Mouse (Mus musculus): Measurements from ENCODE around the gene Scnn1a. TPM values are rescaled to one million over a fixed set of nuclear protein-coding genes. Genes with fewer than 3 reads are reported as not detected.

The Scnn1a gene
- polyA plus RNA-seq, 1 experiment = 0.16 TPM

- H3K36me3 ChIP-seq (ENCODE audit: control insufficient read depth, insufficient read depth) = peaks cover 4% of the 10 kb centered on the region
- no peak overlapping the region for H3K4me3 ChIP-seq (ENCODE audit: insufficient read depth, poor library complexity, severe bottlenecking)
- peaks cover 16% of the 10 kb centered on the region for H3K79me2 ChIP-seq (ENCODE audit: control insufficient read depth, insufficient read depth)
- TF ChIP-seq USF1 (IDR thresholded peaks at IDR 0.05; ENCODE audit: low read depth) = no peak
- TF ChIP-seq MYOG (IDR thresholded peaks at IDR 0.05; ENCODE audit: control insufficient read depth, extremely low read depth, insufficient read length) = no peak
- TF ChIP-seq CTCF (IDR thresholded peaks at IDR 0.05; ENCODE audit: control insufficient read depth, insufficient read depth, insufficient read length) = no peak
- no peak for TF ChIP-seq CEBPB (IDR thresholded peaks at IDR 0.05; ENCODE audit: low read depth)
- TF ChIP-seq MYOD1 (IDR thresholded peaks at IDR 0.05; ENCODE audit: control insufficient read depth, insufficient read length, low read depth) = no peak
- TF ChIP-seq MAX (IDR thresholded peaks at IDR 0.05) = no peak
- TF ChIP-seq FOSL1 (IDR thresholded peaks at IDR 0.05; ENCODE audit: insufficient read depth, low read length, poor library complexity, severe bottlenecking) = no peak
- H3K27me3 ChIP-seq (ENCODE audit: control insufficient read depth, insufficient read depth, insufficient read length) = no peaks in the 10 kb centered on the region
- no peak overlapping the region for H3ac ChIP-seq (ENCODE audit: control insufficient read depth, insufficient read length, low read depth)
- peaks cover 6% of the 10 kb centered on the region for H3K79me3 ChIP-seq (ENCODE audit: low read depth)
These were observed 3.4 kb upstream of the Scnn1a start for GRCm38 (mm10) chr6:125317077-125317476.

GRCm38 (mm10) chr6:125318981-125319918 lies 1.2 kb upstream of the Scnn1a start:
- TF ChIP-seq MYOD1 (IDR thresholded peaks at IDR 0.05; ENCODE audit: control insufficient read depth, insufficient read length, low read depth) (no peak), CTCF (IDR thresholded peaks at IDR 0.05; ENCODE audit: control insufficient read depth, insufficient read depth, insufficient read length) (no peak), MYOG (IDR thresholded peaks at IDR 0.05; ENCODE audit: control insufficient read depth, extremely low read depth, insufficient read length) (no peak), USF1 (IDR thresholded peaks at IDR 0.05; ENCODE audit: low read depth) (no peak), CEBPB (IDR thresholded peaks at IDR 0.05; ENCODE audit: low read depth) (no peak), MAX (IDR thresholded peaks at IDR 0.05) (no peak), FOSL1 (IDR thresholded peaks at IDR 0.05; ENCODE audit: insufficient read depth, low read length, poor library complexity, severe bottlenecking) (no peak)
- H3K79me2 ChIP-seq (ENCODE audit: control insufficient read depth, insufficient read depth) = no peaks in the 10 kb centered on the region
- H3K79me3 ChIP-seq (ENCODE audit: low read depth) = no peaks in the 10 kb centered on the region
- H3K36me3 ChIP-seq (ENCODE audit: control insufficient read depth, insufficient read depth) = no peaks in the 10 kb centered on the region
- no peak overlapping the region for H3ac ChIP-seq (ENCODE audit: control insufficient read depth, insufficient read length, low read depth)
- H3K4me3 ChIP-seq (ENCODE audit: insufficient read depth, poor library complexity, severe bottlenecking) = no peak overlapping the region
- H3K27me3 ChIP-seq (ENCODE audit: control insufficient read depth, insufficient read depth, insufficient read length) = no peaks in the 10 kb centered on the region

- H3K79me3 ChIP-seq (ENCODE audit: low read depth) = no peaks in the 10 kb centered on the region
- H3K79me2 ChIP-seq (ENCODE audit: control insufficient read depth, insufficient read depth) = no peaks in the 10 kb centered on the region
- H3ac ChIP-seq (ENCODE audit: control insufficient read depth, insufficient read length, low read depth) = no peak overlapping the region
- H3K27me3 ChIP-seq (ENCODE audit: control insufficient read depth, insufficient read depth, insufficient read length) = no peaks in the 10 kb centered on the region
- TF ChIP-seq USF1 (IDR thresholded peaks at IDR 0.05; ENCODE audit: low read depth) = no peak
- TF ChIP-seq CEBPB (IDR thresholded peaks at IDR 0.05; ENCODE audit: low read depth) = no peak
- no peak overlapping the region for H3K4me3 ChIP-seq (ENCODE audit: insufficient read depth, poor library complexity, severe bottlenecking)
- H3K36me3 ChIP-seq (ENCODE audit: control insufficient read depth, insufficient read depth) = no peaks in the 10 kb centered on the region
These were observed 551 bp upstream of the Scnn1a start for GRCm38 (mm10) chr6:125319919-125320296.

GRCm38 (mm10) chr6:125321114-125321855 lies 826 bp downstream of the Scnn1a start:
- Histone ChIP-seq H3K4me3 (ENCODE audit: insufficient read depth, poor library complexity, severe bottlenecking) (no peak overlapping the region), H3K79me2 (ENCODE audit: control insufficient read depth, insufficient read depth) (no peaks in the 10 kb centered on the region), H3K36me3 (ENCODE audit: control insufficient read depth, insufficient read depth) (no peaks in the 10 kb centered on the region), H3K27me3 (ENCODE audit: control insufficient read depth, insufficient read depth, insufficient read length) (no peaks in the 10 kb centered on the region), H3ac (ENCODE audit: control insufficient read depth, insufficient read length, low read depth) (no peak overlapping the region), H3K79me3 (ENCODE audit: low read depth) (no peaks in the 10 kb centered on the region)
- TF ChIP-seq MAX (IDR thresholded peaks at IDR 0.05) (no peak), CTCF (IDR thresholded peaks at IDR 0.05; ENCODE audit: control insufficient read depth, insufficient read depth, insufficient read length) (no peak), USF1 (IDR thresholded peaks at IDR 0.05; ENCODE audit: low read depth) (no peak), CEBPB (IDR thresholded peaks at IDR 0.05; ENCODE audit: low read depth) (no peak), FOSL1 (IDR thresholded peaks at IDR 0.05; ENCODE audit: insufficient read depth, low read length, poor library complexity, severe bottlenecking) (no peak), MYOG (IDR thresholded peaks at IDR 0.05; ENCODE audit: control insufficient read depth, extremely low read depth, insufficient read length) (no peak), MYOD1 (IDR thresholded peaks at IDR 0.05; ENCODE audit: control insufficient read depth, insufficient read length, low read depth) (no peak)

- no peaks in the 10 kb centered on the region for H3K27me3 ChIP-seq (ENCODE audit: control insufficient read depth, insufficient read depth, insufficient read length)
These were observed 2.3 kb downstream of the Scnn1a start for GRCm38 (mm10) chr6:125322794-125323193.

More at GRCm38 (mm10) chr6:125322794-125323193, 2.3 kb downstream of the Scnn1a start:
- H3K4me3 ChIP-seq (ENCODE audit: insufficient read depth, poor library complexity, severe bottlenecking) = no peak overlapping the region
- no peak for TF ChIP-seq CTCF (IDR thresholded peaks at IDR 0.05; ENCODE audit: control insufficient read depth, insufficient read depth, insufficient read length)
- no peak for TF ChIP-seq FOSL1 (IDR thresholded peaks at IDR 0.05; ENCODE audit: insufficient read depth, low read length, poor library complexity, severe bottlenecking)
- TF ChIP-seq USF1 (IDR thresholded peaks at IDR 0.05; ENCODE audit: low read depth) = no peak
- no peak for TF ChIP-seq MYOD1 (IDR thresholded peaks at IDR 0.05; ENCODE audit: control insufficient read depth, insufficient read length, low read depth)
- no peak for TF ChIP-seq CEBPB (IDR thresholded peaks at IDR 0.05; ENCODE audit: low read depth)
- no peak for TF ChIP-seq MYOG (IDR thresholded peaks at IDR 0.05; ENCODE audit: control insufficient read depth, extremely low read depth, insufficient read length)
- no peak for TF ChIP-seq MAX (IDR thresholded peaks at IDR 0.05)
- H3K79me3 ChIP-seq (ENCODE audit: low read depth) = no peaks in the 10 kb centered on the region
- no peaks in the 10 kb centered on the region for H3K79me2 ChIP-seq (ENCODE audit: control insufficient read depth, insufficient read depth)
- no peaks in the 10 kb centered on the region for H3K36me3 ChIP-seq (ENCODE audit: control insufficient read depth, insufficient read depth)
- H3ac ChIP-seq (ENCODE audit: control insufficient read depth, insufficient read length, low read depth) = no peak overlapping the region

All from C2C12 (cell line).